Mouse (Mus musculus) CD4-positive, CD25-positive, alpha-beta regulatory T cell, adult 2 months (primary cell): ENCODE measurements around the gene Gm11032.
"Not testable (repeated sequence)": the region's sequence is repeated elsewhere in the genome, so short reads cannot be mapped to it uniquely, and the experiment has no call there.

Experiments
- DNase-seq: peaks from one replicate; pipeline ENCODE4 v3.0.0-alpha.2; 2012; ENCODE audit warnings: low read depth, low spot score

Gene Gm11032

GRCm38 (mm10) chr11:4625931-4626330 lies 6.1 kb downstream of the Gm11032 start:
- DNase-seq = no peak

DNA sequence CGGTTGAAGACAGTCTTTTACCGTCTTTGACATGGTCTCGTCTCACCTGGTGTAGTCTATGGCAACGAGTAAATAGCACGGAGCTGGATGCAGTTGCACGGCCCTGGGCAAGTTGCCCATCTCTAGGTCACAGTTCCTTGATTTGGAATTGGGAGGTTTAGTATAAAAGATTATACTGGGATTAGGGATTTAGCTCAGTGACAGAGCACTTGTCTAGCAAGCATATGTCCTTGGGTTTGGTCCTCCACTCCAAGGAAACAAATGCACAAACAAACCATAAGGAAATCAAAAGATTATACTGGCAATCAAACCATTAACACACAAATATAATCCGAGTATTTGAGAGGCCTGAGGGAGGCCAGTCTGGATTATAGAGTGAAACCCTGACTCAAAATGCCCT lies 7.8 kb downstream of the Gm11032 start:
- no peak for DNase-seq

DNA sequence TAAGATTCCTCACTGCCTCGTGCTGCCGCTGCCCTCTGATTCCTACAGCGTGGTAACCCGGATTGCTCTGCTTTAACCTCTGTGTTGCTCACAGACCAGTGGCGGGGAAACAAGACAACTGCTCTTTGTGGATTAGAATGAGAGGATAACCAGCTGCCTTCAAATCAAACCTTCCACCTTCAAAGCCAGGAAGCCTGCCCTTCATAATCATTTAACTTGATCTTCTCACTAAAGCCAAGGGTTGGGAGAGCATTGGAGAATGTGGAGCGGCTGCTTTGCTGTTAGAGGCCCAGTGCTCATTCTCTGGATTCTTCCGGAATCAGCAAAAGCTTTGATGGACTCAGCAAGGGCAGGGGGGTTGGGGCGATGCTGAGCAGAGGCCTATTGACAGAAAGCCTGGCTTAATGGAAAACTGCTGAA lies 10.0 kb downstream of the Gm11032 start:
- no peak for DNase-seq

DNA sequence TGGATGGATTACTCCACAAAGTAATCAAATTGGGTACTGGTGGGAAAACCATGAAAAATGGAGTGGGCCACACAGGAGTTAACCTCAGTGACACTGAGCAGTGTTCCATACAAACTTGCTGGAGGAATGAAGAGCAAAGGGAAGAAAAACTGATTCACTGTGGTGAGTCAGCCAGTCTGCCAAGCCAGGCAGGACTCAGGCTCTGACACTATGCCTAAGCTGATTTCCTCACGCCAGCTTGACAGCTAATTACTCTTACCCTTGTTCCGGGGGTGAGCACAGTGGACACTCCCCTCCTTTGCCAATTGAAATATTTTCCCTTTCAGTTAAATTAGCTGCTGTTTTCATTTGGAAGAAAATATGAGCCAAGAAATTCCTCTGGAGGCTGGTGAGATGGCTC lies 13.6 kb downstream of the Gm11032 start:
- no peak for DNase-seq

DNA sequence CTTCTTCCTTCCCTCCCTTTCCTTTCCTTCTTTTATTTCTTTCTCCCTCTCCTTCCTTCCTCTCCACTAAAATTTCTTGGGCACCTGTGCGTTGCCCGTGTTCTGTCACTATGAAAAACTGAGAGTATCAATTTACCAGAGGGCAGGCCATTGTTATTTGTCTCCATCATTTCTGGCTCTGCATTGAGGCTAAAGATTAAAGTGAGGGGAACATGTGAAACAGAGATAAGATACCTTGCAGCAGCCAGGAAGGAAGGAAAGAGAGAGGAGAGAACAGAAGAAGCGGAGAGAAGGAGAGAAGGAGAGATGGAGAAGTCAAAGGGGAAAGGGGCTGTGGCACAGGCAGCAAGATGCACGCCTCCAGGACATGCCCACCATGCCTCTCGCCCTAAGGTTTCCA lies 14.5 kb downstream of the Gm11032 start:
- DNase-seq = no peak

DNA sequence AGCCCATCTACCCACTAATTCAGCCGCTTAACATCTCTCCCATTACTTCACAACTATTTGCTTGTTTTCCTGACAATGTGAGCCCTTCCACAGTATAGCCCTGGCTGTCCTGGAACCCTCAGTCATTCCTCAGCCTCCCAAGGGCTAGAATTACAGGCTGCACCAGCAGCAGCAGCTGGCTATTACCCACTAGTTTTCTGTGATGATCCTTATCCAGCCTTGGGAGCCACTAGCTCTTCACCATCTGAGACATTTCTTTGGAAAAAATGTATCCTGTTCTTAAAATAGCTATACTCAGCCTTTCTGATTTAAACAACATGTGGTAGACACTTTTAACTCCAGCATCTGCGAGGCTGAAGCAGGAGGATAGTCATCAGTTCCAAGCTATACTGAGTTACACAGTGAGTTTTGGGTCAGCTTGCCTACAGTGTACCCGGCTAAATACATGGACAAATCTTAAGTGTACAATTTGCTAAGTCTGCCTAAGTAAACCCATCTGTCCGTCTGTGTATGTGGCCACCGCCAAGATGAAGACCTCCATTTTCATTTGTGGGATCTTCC lies 17.0 kb downstream of the Gm11032 start:
- DNase-seq = no peak

GRCm38 (mm10) chr11:4637534-4638234 lies 17.8 kb downstream of the Gm11032 start, which contains the start of gene Ascc2:
TSS of gene Ascc2 (plus strand) at chr11:4637747.
- DNase-seq = peak; percentile 92

DNA sequence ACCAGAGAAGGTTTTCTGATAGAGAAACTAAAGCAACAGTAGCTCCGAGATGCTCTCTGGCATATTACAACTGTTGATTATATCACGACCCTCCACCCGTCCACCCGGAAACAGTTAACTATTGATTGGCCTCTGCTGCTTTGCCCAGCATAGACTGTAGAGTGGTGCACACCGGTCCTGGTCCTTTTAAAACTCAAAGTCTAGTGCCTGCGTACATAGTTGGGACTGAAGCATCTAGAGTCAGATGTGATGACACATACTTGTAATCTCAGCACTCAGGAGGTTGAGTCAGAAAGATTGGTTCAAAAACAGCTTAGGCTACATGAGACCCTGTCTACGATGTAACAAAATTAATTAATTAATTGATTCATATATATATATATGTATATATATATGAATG lies 18.4 kb downstream of the Gm11032 start:
- peak; percentile 18 for DNase-seq

- DNase-seq = no peak
These were observed 21.3 kb downstream of the Gm11032 start for GRCm38 (mm10) chr11:4641185-4641584.

- DNase-seq = no peak
These were observed 23.9 kb downstream of the Gm11032 start for GRCm38 (mm10) chr11:4643722-4644121.

- not testable (repeated sequence) for DNase-seq
These were observed 25.3 kb downstream of the Gm11032 start for GRCm38 (mm10) chr11:4645180-4645579.

DNA sequence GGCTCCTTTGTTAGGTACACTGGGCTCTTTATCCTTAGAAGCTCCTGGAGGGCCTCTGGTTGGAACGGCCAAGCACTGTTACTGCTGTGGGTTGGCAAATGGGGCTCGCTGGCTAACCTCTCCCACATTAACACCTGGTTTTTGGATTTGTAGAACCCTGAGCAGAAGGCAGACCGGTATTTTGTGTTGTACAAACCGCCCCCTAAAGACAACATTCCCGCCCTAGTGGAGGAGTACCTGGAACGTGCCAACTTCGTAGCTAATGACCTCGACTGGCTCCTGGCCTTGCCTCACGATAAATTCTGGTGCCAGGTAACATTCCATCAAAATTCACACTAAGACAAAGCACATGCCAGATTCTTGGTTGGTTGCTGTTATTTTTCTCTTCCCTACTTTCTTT lies 26.5 kb downstream of the Gm11032 start:
- no peak for DNase-seq

- DNase-seq = no peak
These were observed 40.0 kb downstream of the Gm11032 start for GRCm38 (mm10) chr11:4659818-4660217.

GRCm38 (mm10) chr11:4660309-4661025 lies 40.6 kb downstream of the Gm11032 start:
- DNase-seq = no peak

DNA sequence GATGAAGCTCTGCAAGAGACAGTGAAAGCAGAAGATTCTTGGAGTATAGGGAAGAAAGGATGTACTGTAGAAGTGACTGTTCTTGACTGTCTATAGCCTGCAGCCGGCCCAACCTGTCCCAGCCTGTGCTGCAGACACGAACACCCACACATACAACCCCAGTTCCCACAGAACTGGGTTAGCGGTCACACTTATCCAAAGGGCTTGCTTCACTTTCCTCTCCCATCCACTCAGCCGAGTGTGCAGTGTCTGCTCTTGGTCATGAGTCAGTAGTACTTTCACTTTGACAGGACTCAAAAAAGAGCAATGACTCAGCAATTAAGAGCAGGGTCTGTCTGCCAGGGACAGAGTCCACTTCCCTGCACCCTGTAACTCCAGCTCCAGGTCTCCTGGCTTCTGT lies 41.5 kb downstream of the Gm11032 start:
- no peak for DNase-seq

- DNase-seq = no peak
These were observed 42.1 kb downstream of the Gm11032 start for GRCm38 (mm10) chr11:4661871-4662495.

GRCm38 (mm10) chr11:4662496-4662878 lies 42.6 kb downstream of the Gm11032 start:
- DNase-seq = no peak
